In genomic region chr7:73616971-73617906, GRCm38 (mm10) we compare ENCODE assay signal across 8 mouse cellular contexts.
DNase-seq lines count a peak whose midpoint lies in the region; ATAC-seq and TF ChIP-seq lines count a peak whose summit lies in the region.

No protein-coding gene starts in this region.

- no peaks in the 10 kb centered on the region for H3K9me3 ChIP-seq in ES-Bruce4 (replicated peaks; ENCODE audit: control insufficient read depth, insufficient read depth, low read length, poor library complexity, severe bottlenecking)
- no peaks in the 10 kb centered on the region for H3K9me3 ChIP-seq in forebrain, embryonic 10.5 days
- H3K9me3 ChIP-seq in neural tube, embryonic 12.5 days: no peaks in the 10 kb centered on the region

- H3K27ac ChIP-seq in ES-Bruce4 (ENCODE audit: insufficient read depth, low read length): peak overlapping the region; percentile 97
- peak overlapping the region; percentile 100 for H3K27ac ChIP-seq in forebrain, embryonic 10.5 days
- peak overlapping the region; percentile 99 for H3K27ac ChIP-seq in neural tube, embryonic 12.5 days

- intact Hi-C loops in heart, postnatal 14 days (cut with DNase I): loop anchor here (1.0 kb wide), 2 partner anchors 10 to 76 kb away; partner anchors contain the start of gene Chd2

- ATAC-seq in neural tube, embryonic 12.5 days (ENCODE audit: low FRiP score, low read depth): no peak
- no peak for ATAC-seq in erythroid progenitor cell, adult 5-6 weeks (replicated peaks; ENCODE audit: low FRiP score, poor library complexity, severe bottlenecking)

- no peaks in the 10 kb centered on the region for H3K27me3 ChIP-seq in ES-Bruce4 (ENCODE audit: control insufficient read depth, insufficient read depth, low read length, poor library complexity, severe bottlenecking)
- H3K27me3 ChIP-seq in forebrain, embryonic 10.5 days (ENCODE audit: poor library complexity, severe bottlenecking): no peaks in the 10 kb centered on the region
- H3K27me3 ChIP-seq in neural tube, embryonic 12.5 days (replicated peaks): no peaks in the 10 kb centered on the region

- peak overlapping the region; percentile 55 for H3K4me3 ChIP-seq in ES-Bruce4 (ENCODE audit: low read depth, low read length)
- peak overlapping the region; percentile 71 for H3K4me3 ChIP-seq in forebrain, embryonic 10.5 days
- H3K4me3 ChIP-seq in neural tube, embryonic 12.5 days: peak overlapping the region; percentile 53

- H3K4me1 ChIP-seq in ES-Bruce4 (ENCODE audit: control insufficient read depth, insufficient read depth, low read length): peaks cover 3% of the 10 kb centered on the region
- peaks cover 55% of the 10 kb centered on the region for H3K4me1 ChIP-seq in forebrain, embryonic 10.5 days
- H3K4me1 ChIP-seq in neural tube, embryonic 12.5 days: peaks cover 12% of the 10 kb centered on the region; the same call in 1 of the 2 replicates

- peak overlapping the region; percentile 86 for H3K9ac ChIP-seq in ES-Bruce4 (ENCODE audit: low read depth, poor library complexity, severe bottlenecking)
- H3K9ac ChIP-seq in neural tube, embryonic 12.5 days: peak overlapping the region; percentile 93

- 1% methylated on average over 21 of the region's 21 CpGs for WGBS in forebrain, embryonic 10.5 days
- 3% methylated on average over 21 of the region's 21 CpGs for WGBS in neural tube, embryonic 12.5 days

- TF ChIP-seq POLR2A in ES-Bruce4 (IDR thresholded peaks at IDR 0.05; ENCODE audit: insufficient read depth, low read length): no peak

- DNase-seq in adrenal gland, postnatal 10 days: peak; percentile 60
- peak; percentile 76 for DNase-seq in forebrain, embryonic 10.5 days (ENCODE audit: extremely low spot score, low spot score)
- peak; percentile 56 to 58 for DNase-seq in heart, postnatal 14 days
- peak; percentile 61 to 70 for DNase-seq in kidney, postnatal 36 days
- peak; percentile 63 to 77 for DNase-seq in lung, adult 18-20 months

- no peak for TF ChIP-seq CTCF in ES-Bruce4 (IDR thresholded peaks at IDR 0.05; ENCODE audit: low read depth, low read length)

- peak overlapping the region; percentile 70 for H3K4me2 ChIP-seq in neural tube, embryonic 12.5 days (replicated peaks)

- H3K36me3 ChIP-seq in ES-Bruce4 (ENCODE audit: control insufficient read depth, insufficient read depth, low read length, poor library complexity, severe bottlenecking): no peaks in the 10 kb centered on the region
- H3K36me3 ChIP-seq in forebrain, embryonic 10.5 days (replicated peaks): no peaks in the 10 kb centered on the region
- no peaks in the 10 kb centered on the region for H3K36me3 ChIP-seq in neural tube, embryonic 12.5 days

- TF ChIP-seq EP300 in ES-Bruce4 (IDR thresholded peaks at IDR 0.05; ENCODE audit: insufficient read depth, low read depth, low read length): peak; percentile 83
